Mouse (Mus musculus): ENCODE data around the gene Cenpl. TPM values are rescaled to one million over a fixed set of nuclear protein-coding genes. Genes with fewer than 3 reads are reported as not detected.
"Not testable (repeated sequence)": the region's sequence is repeated elsewhere in the genome, so short reads cannot be mapped to it uniquely, and the experiment has no call there.

Gene Cenpl
- total RNA-seq (2014; rRNA removed): 1.4 and 2.0 TPM in 2 replicates
- 5.2 and 6.1 TPM in 2 replicates for polyA plus RNA-seq (2015; fragmentation: Nextera tagmentation; extraction: Ambion mirVana)

DNA sequence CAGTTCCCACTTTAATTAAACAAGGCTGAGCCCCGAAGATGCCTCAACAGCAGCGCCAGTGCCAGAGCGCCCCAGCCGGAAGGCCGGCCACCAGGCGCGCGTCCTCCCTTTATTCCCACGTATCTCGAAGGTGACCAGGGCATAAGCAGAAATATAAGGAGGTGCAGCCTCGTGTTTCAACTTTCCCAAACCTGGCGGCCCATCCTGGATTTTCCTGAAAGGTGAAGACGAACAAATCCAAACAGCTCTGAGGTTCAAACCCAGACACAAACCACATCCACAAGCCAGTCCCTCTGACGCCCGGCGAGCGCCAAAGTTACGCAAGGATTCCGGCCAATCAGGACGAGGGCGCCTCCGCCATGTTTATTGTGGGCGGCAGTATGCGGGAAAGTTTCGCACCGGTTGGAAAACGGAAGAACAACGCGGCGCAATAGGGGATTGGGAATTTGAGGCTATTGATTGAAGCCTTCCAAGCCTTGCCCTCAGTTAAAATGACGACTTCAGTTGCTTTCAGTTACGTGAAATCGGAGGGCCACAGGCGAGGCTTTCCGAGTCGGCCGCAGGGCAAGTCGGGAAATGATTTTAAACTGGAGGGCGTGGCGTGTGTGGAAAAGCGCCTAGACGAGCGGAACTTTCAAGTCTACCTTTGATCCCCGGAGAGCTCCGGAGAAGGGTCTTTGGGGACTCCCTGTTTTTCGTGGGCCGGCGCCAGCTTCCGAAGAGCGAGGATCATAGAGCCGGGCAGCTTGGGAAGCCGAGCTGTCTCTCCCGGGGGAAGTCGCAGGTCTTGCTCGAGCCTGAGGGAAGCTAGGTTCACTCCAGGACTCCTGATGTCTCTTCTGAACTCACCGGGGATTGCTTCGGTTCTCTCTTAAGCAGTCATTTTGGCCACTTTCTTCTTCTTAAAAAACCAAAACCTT is at the start of gene Cenpl, which contains the start of gene Dars2:
TSS of gene Cenpl (plus strand) at position 362 of the 920 bp plus-strand sequence.
TSS of gene Dars2 (minus strand) at position 307 of the 920 bp plus-strand sequence.
- ATAC-seq (ENCODE audit: low FRiP score) (peak; percentile 99), DNase-seq (ENCODE audit: low spot score) (peak; percentile 99)
- Histone ChIP-seq H3K9me3 (ENCODE audit: low read length) (no peaks in the 10 kb centered on the region), H3K9ac (replicated peaks; ENCODE audit: low read length, poor library complexity, severe bottlenecking) (peak within 1 kb of the TSS; percentile 76), H3K4me2 (ENCODE audit: low read depth, low read length, poor library complexity, severe bottlenecking) (peak within 1 kb of the TSS; percentile 74), H3K27me3 (ENCODE audit: insufficient read depth, low read length) (no peaks in the 10 kb centered on the region), H3K27ac (ENCODE audit: low read depth, low read length) (peak within 1 kb of the TSS; percentile 77), H3K4me3 (ENCODE audit: low read depth, low read length) (peak within 1 kb of the TSS; percentile 71), H3K36me3 (ENCODE audit: insufficient read depth, low read length) (no peaks in the 10 kb centered on the region), H3K4me1 (ENCODE audit: insufficient read depth, low read length) (peaks cover 13% of the 10 kb centered on the region)
- peak; percentile 15 for TF ChIP-seq CTCF (IDR thresholded peaks at IDR 0.05)
- under 1% methylated on average over 57 of the region's 57 CpGs for WGBS

DNA sequence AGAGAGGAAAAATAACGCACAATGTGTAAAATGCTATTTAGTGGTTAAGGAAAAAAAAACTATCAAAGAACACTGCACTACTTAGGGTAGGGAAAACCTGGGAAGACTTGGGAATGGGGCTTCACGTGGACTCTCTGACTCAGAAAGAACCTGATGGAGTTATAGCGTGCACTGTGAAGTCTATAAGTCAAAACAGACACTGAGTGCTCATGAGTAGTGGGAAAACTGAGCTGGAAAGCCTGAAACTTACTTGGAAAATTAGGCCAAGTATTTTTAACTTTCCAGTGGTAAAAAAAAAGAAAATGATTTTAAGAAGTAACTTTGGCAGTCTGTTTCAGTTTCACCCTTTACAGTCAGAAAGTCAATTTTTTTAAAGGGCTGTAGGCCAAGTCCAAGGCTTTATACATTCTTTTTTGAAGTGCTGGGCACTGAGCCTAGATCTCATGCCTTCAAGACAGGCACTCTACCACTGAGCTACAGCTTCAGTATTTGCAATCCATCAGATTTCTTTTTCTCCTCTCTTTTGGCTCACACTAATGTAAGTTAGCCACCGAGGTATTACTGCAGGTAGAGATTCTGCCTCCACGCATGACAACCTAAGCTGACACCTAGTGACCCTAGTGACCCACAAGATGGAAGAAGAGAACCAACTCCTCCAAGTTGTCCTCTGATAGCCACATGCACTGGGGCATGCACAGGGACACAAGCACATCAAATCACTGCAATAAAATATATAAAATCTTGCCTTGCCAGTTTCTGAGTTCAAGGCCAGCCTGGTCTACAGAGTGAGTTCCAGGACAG is 44.9 kb upstream of the Cenpl start:
- WGBS: 88% methylated on average over 5 of the region's 5 CpGs

GRCm38 (mm10) chr1:161027196-161027595 is 43.3 kb upstream of the Cenpl start:
- H3K9ac ChIP-seq (replicated peaks; ENCODE audit: low read length, poor library complexity, severe bottlenecking): no peak overlapping the region
- no peaks in the 10 kb centered on the region for H3K27me3 ChIP-seq (ENCODE audit: insufficient read depth, low read length)
- no peaks in the 10 kb centered on the region for H3K4me1 ChIP-seq (ENCODE audit: insufficient read depth, low read length)
- ATAC-seq (ENCODE audit: low FRiP score): no peak
- peaks cover 24% of the 10 kb centered on the region; the same call in 1 of the 2 replicates for H3K36me3 ChIP-seq (ENCODE audit: insufficient read depth, low read length)
- WGBS: 87% methylated on average over 2 of the region's 2 CpGs
- no peak overlapping the region for H3K27ac ChIP-seq (ENCODE audit: low read depth, low read length)
- no peak overlapping the region for H3K4me3 ChIP-seq (ENCODE audit: low read depth, low read length)
- DNase-seq (ENCODE audit: low spot score): no peak
- no peaks in the 10 kb centered on the region for H3K9me3 ChIP-seq (ENCODE audit: low read length)
- TF ChIP-seq CTCF (IDR thresholded peaks at IDR 0.05): no peak
- no peak overlapping the region for H3K4me2 ChIP-seq (ENCODE audit: low read depth, low read length, poor library complexity, severe bottlenecking)

More for the DNA sequence above, 44.9 kb upstream of the Cenpl start:
- TF ChIP-seq CTCF (IDR thresholded peaks at IDR 0.05): no peak
- H3K4me1 ChIP-seq (ENCODE audit: insufficient read depth, low read length): no peaks in the 10 kb centered on the region
- no peak overlapping the region for H3K4me2 ChIP-seq (ENCODE audit: low read depth, low read length, poor library complexity, severe bottlenecking)
- ATAC-seq (ENCODE audit: low FRiP score) (no peak), DNase-seq (ENCODE audit: low spot score) (no peak)
- H3K27me3 ChIP-seq (ENCODE audit: insufficient read depth, low read length): no peaks in the 10 kb centered on the region
- no peak overlapping the region for H3K4me3 ChIP-seq (ENCODE audit: low read depth, low read length)
- H3K9me3 ChIP-seq (ENCODE audit: low read length): no peaks in the 10 kb centered on the region
- peaks cover 19% of the 10 kb centered on the region; the same call in 1 of the 2 replicates for H3K36me3 ChIP-seq (ENCODE audit: insufficient read depth, low read length)
- no peak overlapping the region for H3K27ac ChIP-seq (ENCODE audit: low read depth, low read length)
- no peak overlapping the region for H3K9ac ChIP-seq (replicated peaks; ENCODE audit: low read length, poor library complexity, severe bottlenecking)

GRCm38 (mm10) chr1:161028427-161028826 is 42.1 kb upstream of the Cenpl start:
- WGBS: 90% methylated on average over 1 of the region's 1 CpGs
- not testable (repeated sequence) for H3K4me1 ChIP-seq (ENCODE audit: insufficient read depth, low read length); H3K9ac ChIP-seq (replicated peaks; ENCODE audit: low read length, poor library complexity, severe bottlenecking); DNase-seq (ENCODE audit: low spot score); H3K4me3 ChIP-seq (ENCODE audit: low read depth, low read length); H3K9me3 ChIP-seq (ENCODE audit: low read length); H3K27ac ChIP-seq (ENCODE audit: low read depth, low read length); ATAC-seq (ENCODE audit: low FRiP score); H3K4me2 ChIP-seq (ENCODE audit: low read depth, low read length, poor library complexity, severe bottlenecking); H3K27me3 ChIP-seq (ENCODE audit: insufficient read depth, low read length)
- H3K36me3 ChIP-seq (ENCODE audit: insufficient read depth, low read length): peaks cover 27% of the 10 kb centered on the region; the same call in 1 of the 2 replicates

- Histone ChIP-seq H3K36me3 (ENCODE audit: insufficient read depth, low read length) (peaks cover 27% of the 10 kb centered on the region; the same call in 1 of the 2 replicates), H3K9me3 (ENCODE audit: low read length) (no peaks in the 10 kb centered on the region), H3K4me3 (ENCODE audit: low read depth, low read length) (no peak overlapping the region), H3K4me2 (ENCODE audit: low read depth, low read length, poor library complexity, severe bottlenecking) (no peak overlapping the region), H3K27me3 (ENCODE audit: insufficient read depth, low read length) (no peaks in the 10 kb centered on the region), H3K9ac (replicated peaks; ENCODE audit: low read length, poor library complexity, severe bottlenecking) (no peak overlapping the region), H3K4me1 (ENCODE audit: insufficient read depth, low read length) (no peaks in the 10 kb centered on the region), H3K27ac (ENCODE audit: low read depth, low read length) (no peak overlapping the region)
- DNase-seq (ENCODE audit: low spot score) (no peak), ATAC-seq (ENCODE audit: low FRiP score) (no peak)
- TF ChIP-seq CTCF (IDR thresholded peaks at IDR 0.05): no peak
- WGBS: 96% methylated on average over 3 of the region's 3 CpGs
Observed at GRCm38 (mm10) chr1:161030058-161030457, 40.5 kb upstream of the Cenpl start.
